Mouse (Mus musculus) heart, adult 11 months (tissue): ENCODE measurements around the gene Zfp810.
"Not testable (repeated sequence)": the region's sequence is repeated elsewhere in the genome, so short reads cannot be mapped to it uniquely, and the experiment has no call there.

ENCODE experiments used
- DNase-seq: peaks from one replicate; pipeline ENCODE4 v3.0.0; 2022

Gene Zfp810

DNA sequence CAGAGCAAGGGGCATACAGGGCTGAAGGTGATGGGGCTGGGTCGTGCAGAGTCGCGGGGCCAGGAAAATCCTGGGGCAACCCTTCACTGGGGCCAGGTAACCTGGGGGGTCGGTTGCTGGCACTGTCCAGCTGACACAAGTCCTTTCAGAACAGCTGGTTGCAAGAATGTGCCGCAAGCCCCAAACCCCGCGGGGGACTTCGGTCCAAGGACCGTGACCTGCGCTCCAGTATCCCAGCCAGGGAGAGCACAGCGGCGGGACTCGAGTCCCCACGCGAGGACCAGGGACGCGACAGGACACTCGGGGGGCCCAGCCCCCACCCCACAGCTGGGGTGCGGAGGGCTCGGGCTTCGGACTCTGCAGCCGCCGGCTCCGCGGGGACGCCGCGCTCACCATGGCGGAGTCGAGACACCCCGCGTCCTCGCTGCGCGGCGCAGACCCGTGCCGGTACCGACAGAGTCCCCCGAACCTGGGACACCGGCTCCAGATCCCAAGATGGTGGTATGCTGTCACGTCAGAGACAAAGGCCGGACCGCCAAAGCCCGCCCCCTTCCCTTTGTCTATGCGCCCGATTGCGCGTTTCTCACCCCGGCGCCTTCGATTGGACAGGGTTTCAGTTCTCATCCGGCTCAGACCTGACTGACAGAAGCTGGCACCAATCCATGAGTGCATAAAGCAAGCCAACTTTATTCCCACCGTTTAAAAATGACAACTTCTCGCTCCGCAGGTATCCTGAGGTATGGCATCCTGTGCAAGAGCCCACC lies at the start of gene Zfp810:
Zfp810 (minus strand) TSS at position 493 of the 764 bp plus-strand sequence.
- peak; percentile 99 for DNase-seq

DNA sequence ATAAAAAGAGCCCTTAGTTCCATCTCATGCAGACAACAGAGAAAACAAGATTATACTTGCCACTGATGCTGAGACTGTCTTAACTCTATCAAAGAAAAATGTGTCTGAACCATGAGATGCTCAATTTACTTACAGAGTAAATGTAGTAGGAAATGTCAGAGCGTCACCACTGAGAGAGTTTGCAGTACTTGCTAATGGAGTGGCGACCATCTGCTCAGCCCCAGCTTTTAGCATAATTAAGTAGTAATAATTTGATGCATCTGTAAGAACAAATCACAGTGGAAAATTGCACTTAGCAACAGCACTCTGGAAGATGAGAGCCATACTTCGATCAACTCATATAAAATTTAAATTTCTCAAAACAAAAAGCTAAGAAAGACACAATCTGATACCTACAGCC lies 48.5 kb upstream of the Zfp810 start:
- DNase-seq: peak; percentile 39

DNA sequence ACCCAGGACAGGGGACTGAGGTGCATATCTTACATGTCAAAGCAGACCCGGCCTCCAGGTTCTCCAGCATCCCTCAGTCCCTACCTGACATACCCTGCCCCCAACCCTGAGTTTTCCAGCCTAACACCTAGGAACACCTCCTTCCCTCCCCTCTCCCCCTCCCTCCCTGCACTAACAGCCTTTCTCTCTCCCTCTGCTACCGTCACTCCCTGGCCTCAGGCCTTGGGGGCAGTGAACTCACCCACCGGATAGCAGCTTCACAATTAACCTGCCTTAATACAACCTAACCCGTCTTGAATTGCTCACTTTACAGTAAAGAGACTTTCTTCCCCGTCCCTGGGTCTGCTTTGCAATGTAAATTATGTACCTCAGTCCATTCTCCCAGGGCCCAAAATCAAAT lies 46.5 kb upstream of the Zfp810 start:
- peak; percentile 58 for DNase-seq

DNA sequence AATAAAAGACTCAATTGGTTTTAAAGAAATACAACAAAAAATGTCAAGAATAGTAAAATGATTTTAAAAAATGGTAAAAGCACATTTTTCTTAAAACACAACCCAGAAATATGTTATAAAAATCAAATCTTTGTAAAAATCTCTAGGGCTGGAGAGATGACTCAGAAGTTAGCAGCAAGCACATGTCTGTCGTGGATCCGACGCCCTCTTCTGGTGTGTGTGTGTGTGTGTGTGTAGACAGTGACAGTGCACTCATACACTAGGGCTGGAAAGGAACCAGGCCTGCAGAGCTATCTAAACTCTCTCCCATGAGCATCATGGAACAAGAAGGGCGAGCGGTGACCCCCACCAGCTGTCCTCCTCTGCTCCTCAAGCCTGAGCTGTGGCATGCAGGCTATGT lies 46.0 kb upstream of the Zfp810 start:
- peak; percentile 46 for DNase-seq

DNA sequence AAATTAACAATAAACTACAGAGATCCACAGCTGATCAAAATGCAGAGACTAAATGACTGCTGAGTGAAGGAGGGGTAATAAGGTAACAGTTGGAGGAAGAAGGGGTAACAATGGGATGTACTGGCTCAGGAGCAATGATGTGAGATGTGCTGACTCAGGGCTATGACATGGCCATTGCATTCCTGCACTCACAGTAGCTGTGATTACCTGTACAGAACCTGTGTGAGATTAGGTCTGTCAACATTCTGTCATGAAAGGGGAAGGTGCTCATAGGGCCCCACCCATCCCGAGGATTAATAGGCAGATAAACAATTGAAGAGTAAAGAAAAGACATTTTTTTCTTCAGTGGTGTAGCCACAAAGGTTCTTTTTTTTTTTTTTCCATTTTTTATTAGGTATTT lies 32.9 kb upstream of the Zfp810 start:
- DNase-seq: no peak

DNA sequence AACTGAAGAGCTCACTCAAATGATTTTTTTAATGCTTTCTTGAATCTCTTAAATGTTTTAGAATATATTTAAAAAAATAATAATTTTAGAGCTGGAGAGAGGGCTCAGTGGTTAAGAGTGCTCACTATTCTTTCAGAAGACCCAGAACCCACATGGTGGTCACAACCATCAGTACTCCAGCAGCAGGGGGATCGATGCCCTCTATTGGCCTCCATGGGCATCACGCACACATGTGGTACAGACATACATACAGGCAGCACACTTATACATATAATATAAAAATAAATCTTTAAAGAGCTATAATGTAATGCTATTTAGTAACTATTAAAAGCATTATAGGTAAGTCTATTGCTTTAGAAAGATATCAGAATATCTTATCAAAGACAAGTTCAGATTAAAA lies 29.8 kb upstream of the Zfp810 start:
- DNase-seq: peak; percentile 49

DNA sequence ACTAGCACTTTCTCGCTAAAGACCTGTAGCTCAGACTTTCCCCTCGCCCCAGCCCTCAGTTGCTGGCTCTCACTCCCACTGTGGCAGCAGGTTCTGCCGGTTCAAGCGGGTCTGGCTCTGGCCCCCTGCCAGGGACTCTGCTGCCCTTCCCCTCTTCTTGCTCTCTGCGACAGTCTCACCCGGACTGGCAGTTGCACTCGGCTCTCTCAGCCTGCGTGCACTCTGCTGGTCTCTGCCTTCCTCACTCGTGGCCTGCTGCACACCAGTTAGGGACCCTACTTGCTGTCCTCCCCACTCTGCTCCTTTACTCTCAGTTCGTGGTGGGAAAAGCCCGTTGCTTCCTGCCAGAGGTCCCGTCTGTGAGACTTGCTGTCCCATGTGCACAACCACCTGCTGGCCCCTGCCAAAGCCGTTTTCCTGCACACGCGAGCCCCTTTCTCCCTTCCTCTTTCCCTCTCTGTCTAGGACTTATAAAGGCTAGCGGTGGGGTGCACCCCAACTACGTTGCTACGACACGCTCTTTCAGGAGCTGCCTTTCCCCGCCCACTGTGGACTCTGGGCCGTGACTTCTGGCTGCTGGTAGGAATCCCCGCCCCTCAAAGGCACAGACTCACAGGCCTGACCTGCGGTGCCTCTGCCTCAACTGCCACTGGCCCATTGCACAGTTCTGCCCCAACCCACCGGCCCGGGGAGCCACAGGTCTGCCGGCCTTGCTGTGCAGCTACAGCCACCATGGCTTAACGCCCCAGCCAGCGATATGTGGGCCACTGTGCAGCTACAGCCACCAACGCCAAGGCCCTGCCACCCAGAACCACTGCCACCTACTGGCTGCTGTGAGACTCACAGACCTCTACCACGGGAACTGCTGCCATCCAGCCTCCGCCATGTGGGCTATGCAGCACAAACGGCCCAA lies 20.3 kb upstream of the Zfp810 start:
- DNase-seq: peak; percentile 99

DNA sequence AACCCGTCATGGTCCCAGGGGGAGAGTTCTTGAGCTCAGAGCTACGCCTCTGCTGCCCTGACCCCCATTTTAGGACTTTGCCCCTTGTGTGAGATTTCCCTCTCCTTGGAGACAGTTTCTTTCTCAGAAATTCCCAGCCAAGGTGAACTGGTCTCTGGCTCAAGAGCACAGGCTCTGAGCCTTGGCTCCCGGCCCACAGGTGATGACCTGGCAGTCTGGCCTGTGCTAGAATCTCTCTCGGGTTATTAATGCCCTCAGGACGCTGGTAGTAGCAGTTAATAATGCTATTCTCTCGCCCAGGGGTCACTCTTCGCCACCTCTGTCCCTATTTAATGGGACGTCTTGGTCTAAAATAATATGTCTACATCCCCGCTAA lies 19.6 kb upstream of the Zfp810 start:
- DNase-seq: no peak

DNA sequence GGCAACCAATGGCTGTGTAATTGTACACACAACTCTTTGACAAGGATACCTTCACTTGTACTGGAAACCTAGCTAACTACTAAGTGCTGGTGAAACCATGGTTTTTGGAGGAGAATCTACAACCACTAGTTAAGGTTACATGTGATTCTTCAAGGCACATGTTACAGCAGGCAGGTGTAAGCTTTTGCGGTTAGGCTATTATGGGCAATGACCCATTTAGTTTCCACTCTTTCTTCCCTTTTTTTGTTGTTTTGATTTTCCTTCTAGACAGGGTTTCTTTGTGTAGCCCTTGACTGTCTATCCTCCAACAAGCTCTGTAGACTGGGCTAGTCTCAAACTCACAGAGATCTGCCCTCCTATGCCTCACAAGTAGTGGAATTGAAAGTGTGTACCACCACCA lies 17.1 kb upstream of the Zfp810 start:
- no peak for DNase-seq

DNA sequence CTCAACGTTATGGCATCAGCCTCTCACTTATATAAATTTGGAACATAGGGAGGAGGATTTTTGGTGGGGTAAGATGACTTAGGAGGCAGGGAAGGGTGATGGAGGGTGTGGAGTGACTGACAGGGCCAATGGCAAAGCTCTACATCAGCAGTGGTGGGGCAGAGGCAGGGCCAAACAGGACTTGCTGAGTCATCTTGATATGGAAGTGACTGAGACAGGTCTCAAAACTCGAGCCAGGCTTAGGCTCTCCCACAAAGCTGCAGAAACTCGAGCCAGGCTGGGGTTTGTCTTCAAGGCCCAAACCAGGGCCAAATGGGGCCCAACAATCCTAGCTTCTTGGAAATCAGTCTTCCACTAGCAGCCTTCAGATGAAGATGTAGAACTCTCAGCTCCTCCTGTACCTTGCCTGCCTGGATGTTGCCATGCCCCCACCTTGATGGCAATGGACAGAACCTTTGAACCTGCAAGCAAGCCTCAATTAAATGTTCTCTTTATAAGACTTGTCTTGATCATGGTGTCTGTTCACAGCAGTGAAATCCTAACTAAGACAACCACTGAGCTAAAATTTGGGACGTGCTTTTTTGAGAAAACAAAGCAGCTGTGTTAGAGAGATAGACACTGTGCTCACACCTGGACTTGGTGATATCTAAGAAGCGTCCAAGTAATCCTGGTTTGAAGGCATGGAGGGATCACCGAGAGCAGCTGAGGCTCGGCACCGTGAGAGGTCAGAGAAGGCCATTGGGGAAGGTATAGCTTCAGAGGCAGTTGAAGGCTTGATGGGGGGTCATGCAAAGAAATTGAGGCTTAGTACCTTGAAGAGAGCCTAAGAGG lies 15.1 kb upstream of the Zfp810 start:
- peak; percentile 56 for DNase-seq

DNA sequence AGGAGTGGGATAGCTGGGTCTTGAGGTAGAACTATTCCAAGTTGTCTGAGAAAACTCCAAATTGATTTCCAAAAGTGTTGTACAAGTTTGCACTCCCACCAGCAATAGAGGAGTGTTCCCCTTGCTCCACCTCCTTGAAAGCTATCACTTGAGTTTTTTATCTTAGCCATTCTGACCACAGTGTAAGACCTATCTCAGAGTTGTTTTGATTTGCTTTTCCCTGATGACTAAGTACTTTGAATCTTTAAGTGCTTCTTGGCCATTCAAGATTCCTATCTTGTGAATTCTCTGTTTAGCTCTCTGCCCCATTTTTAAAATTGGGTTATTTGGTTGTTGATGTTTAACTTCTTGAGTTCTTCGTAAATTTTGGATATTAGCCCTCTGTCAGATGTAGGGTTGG lies 11.7 kb upstream of the Zfp810 start:
- DNase-seq: peak; percentile 13

DNA sequence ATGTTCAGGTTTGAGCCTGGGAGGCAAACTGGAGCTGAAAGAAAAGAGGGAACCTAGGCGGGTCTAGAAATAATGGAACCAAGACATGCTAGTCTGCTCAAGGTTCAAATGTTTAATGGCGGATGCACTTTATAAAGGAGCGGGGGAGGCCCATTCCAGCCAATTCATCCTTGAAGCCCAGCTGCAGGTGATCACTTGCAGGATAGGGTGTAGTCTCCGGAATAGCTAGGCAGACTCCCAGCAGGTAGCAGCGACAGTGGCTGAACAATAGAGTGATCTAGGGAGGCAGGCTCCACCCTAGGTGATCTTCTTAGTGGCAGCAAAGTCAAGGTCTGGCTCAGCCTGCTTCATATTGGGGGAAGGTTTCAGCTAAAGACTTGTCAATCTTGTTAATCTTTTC lies 8.6 kb upstream of the Zfp810 start:
- not testable (repeated sequence) for DNase-seq

DNA sequence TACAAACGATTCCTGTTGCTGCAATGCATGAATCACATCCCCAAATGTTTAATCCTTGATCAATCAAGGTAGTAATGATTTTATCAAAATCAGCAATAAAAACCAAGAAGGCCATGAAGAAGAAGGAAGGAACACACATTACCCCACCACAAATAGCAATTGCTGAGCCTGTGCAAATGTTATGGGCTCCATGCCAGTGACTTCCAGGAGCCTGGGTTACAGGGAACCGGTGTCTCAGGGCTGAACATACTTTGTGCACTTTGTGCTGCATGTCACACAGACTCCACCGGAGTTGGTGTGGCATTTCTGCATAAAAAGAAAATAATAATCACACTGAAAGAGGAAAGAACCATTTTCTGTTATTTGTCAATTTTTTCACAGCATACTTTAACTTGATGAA lies 6.6 kb upstream of the Zfp810 start:
- DNase-seq: peak; percentile 85

DNA sequence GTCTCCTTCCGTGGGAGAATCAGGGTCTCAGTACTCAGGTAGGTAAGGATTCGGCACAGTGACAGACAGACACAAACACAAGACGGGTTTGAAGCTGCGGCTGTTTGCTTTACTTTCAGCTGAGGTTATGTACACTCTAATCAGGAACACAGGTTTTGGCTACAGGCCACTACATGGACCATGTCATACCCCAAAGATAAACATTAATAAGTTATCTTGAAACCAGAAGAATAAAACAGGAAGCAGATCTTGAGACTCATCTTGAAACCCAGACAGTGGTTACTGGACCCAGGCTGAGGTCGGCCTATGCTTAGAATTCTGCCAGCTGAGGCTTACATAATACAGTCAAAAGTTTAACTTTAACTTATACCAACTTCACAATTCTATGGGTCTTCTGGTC lies 5.8 kb upstream of the Zfp810 start:
- DNase-seq: peak; percentile 90

DNA sequence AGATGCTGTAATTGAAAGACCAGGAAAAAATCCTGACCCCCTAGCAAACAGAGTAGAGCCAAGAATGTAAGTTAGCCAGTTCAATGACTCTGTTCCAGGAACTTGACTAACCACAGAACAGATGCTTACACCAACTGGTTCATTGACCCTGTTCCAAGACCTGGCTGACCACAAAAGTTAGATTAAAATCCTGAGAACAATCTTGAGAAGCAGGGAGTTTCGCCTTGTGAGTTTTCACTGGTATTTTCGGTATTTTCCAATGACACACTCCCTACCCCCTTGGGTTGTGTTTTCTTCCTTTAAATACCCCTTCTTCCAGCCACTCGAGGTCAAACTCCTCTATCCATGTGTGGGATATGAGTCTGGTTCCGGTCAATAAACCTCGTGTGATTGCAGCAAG lies 2.2 kb upstream of the Zfp810 start:
- DNase-seq: peak; percentile 80

DNA sequence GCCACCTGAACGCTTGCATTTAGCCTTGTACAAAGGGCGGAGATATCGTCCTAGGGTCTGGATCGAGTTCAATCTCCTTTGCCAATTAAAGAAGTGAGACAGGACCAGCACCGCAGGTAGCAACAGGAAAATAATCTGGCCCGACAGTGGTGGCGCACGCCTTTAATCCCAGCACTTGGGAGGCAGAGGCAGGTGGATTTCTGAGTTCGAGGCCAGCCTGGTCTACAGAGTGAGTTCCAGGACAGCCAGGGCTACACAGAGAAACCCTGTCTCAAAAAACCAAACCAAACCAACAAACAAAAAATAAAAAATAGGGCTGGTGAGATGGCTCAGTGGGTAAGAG lies 443 bp upstream of the Zfp810 start:
- DNase-seq: not testable (repeated sequence)

DNA sequence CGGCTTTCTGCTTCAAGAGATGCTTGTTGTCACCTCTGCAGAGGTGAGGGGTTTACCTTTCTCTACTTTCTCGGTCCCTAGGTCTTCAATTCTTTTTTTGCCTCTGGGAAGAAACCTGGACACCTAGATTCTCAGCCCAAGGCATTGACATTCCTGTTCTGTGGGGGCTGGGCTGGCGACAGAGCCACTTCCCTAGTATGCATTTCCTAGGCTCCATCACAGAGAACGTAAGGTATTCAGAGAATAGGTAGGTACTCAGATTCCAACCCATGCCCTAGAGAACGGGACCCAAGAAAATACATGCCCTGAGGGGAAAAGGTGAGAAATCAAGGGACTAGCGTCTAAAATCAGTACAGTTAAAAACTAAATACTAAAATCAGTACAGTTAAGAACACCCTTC lies 722 bp downstream of the Zfp810 start:
- DNase-seq: peak; percentile 72

DNA sequence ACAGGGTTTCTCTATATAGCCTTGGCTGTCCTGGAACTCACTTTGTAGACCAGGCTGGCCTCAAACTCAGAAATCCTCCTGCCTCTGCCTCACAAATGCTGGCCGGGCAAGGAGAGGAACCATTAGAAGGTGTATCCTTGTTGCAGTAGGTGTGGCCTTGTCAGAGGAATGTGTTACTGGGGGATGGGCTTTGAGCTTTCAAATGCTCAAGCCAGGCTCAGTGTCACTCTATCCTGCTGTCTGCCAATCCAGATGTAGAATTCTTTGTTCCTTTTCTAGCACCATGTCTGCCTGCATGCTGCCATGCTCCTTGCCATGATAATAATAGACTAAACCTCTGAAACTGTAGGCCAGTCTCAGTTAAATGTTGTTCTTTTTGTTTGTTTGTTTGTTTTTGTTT lies 5.2 kb downstream of the Zfp810 start:
- peak; percentile 11 for DNase-seq

DNA sequence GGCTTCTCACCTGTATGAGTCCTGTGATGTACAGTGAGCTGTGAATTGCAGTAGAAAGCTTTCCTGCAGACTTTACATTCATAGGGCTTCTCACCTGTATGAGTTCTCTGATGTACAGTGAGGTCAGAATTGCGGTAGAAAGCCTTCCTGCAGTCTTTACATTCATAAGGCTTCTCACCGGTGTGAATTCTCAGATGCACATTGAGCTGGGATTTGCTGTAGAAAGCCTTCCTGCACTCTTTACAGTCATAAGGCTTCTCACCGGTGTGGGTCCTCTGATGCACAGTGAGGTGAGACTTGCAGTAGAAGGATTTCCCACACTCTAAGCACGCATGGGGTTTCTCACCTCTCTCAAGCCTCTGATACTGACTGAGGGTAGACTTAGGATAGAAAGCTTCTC lies 28.7 kb downstream of the Zfp810 start:
- DNase-seq: peak; percentile 53

DNA sequence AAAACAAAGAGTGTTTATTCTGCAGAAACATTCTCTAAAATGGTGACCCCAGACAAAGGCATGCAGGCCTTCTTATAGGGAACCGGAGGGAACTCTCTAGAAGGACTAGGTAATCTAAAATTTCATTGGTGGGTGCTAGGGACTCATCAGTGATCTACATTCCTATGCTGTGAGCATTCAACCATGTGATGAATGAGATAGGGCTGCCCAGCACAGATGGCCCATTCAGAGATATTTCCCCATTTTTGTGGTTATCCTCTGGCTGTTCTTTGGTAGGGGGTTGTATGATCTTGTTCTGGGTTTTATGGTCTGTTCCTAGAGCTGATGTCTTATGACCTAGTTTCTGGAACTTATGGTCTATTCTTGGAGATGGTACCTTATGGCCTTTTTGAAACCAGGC lies 38.6 kb downstream of the Zfp810 start:
- DNase-seq: no peak

DNA sequence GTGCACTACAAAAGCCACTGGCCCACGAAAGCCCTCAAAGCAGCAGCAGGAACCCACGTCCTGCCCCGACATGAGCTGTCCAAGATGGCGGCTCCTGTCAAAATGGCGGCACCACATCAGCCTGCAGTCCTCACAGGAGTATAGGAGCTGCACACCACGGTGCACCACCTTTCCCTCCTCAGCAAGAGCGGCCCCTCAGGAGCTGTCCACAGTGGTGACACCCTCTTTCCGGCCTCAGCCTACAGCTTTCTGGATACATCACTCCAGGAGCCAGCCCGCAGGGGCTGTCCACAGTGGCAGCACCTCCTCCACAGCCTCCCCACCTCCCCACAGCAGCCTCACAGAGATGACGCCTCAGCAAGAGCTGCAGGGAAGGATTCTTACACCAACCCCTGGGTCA lies 44.8 kb downstream of the Zfp810 start:
- peak; percentile 73 for DNase-seq

DNA sequence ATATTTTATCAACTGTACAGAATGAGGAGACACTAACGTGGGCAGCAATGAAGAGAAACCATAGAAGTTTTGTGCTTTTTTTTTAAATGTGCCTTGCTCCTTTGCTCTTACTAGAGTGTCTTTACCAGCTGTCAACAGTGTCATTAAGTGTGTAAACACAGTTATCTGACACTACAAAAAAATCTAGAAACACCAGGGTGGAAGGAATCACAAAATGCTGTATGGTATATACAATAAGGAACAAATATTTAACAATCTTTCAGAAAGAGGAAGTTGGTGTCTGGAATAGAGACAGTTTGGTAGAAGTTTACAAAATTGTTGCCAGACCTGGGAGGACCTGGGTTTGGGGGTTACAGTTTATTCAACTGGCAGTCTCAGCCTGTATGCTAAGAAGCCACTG lies 45.9 kb downstream of the Zfp810 start:
- DNase-seq: no peak

DNA sequence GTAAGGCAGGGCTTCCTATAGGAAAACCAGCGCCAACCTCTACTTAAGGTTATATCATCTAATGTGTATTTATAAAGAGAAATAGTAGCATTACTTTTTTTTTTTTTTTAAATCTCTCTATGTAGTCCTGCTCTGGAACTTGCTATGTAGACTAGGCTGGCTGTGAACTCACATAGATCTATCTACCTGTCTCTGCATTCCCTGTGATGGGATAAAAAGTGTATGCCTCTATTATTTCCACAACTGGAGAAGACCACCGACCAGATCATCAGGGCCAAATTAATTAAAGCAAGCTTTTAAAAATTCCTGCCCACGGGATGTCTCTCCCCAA lies 47.4 kb downstream of the Zfp810 start:
- no peak for DNase-seq
